Mouse (Mus musculus) liver, postnatal 0 days (tissue): ENCODE data around the gene Zfp12. TPM values are rescaled to one million over a fixed set of nuclear protein-coding genes. Genes with fewer than 3 reads are reported as not detected.
A peak's percentile ranks its signal among the peaks of the same experiment; 100 is the strongest.

ENCODE experiments used
- ATAC-seq: fragments of 200-750 bp; cut with Nextera tagmentation; 2 replicates; pipeline ENCODE4 v1.8.0; 2017; ENCODE audit warnings: mild to moderate bottlenecking, moderate library complexity
- DNase-seq: peaks from one replicate; pipeline ENCODE4 v3.0.0-alpha.2; 2016
- H3K27ac ChIP-seq: fragments of 300-500 bp; sonication (generic); 2 replicates; pipeline ENCODE4 v1.5.1; 2014; ENCODE audit warnings: antibody characterized with exemption, moderate library complexity, mild to moderate bottlenecking, low read depth
- H3K27me3 ChIP-seq: fragments of 300-500 bp; sonication (generic); 2 replicates; pipeline ENCODE4 v1.6.1; 2014; ENCODE audit warnings: low read length, control low read depth, mixed read lengths; ENCODE audit not compliant: insufficient read depth
- H3K36me3 ChIP-seq: fragments of 300-500 bp; sonication (generic); replicated peaks from 2 replicates; pipeline ENCODE4 v1.6.1; 2014; ENCODE audit warnings: mild to moderate bottlenecking, control low read depth, low read length, moderate library complexity, mixed read lengths; ENCODE audit not compliant: insufficient read depth
- H3K4me1 ChIP-seq: fragments of 300-500 bp; sonication (generic); 2 replicates; pipeline ENCODE4 v1.6.1; 2014; ENCODE audit warnings: antibody characterized with exemption, mild to moderate bottlenecking, control low read depth; ENCODE audit not compliant: insufficient read depth
- H3K4me2 ChIP-seq: fragments of 300-500 bp; sonication (generic); 2 replicates; pipeline ENCODE4 v1.6.1; 2014; ENCODE audit warnings: low read depth, mild to moderate bottlenecking, low read length, moderate library complexity, mixed read lengths
- H3K4me3 ChIP-seq: fragments of 300-500 bp; sonication (generic); 2 replicates; pipeline ENCODE4 v1.5.1; 2014; ENCODE audit warnings: low read depth, low read length
- H3K9ac ChIP-seq: fragments of 300-500 bp; sonication (generic); replicated peaks from 2 replicates; pipeline ENCODE4 v1.6.1; 2014; ENCODE audit warnings: mild to moderate bottlenecking, moderate library complexity
- H3K9me3 ChIP-seq: fragments of 300-500 bp; sonication (generic); 2 replicates; pipeline ENCODE4 v1.6.1; 2016; ENCODE audit warnings: mild to moderate bottlenecking, control low read depth, low read length, mixed read lengths
- CTCF ChIP-seq: sonication (generic); IDR thresholded peaks from 2 replicates; pipeline ENCODE4 v1.5.1; 2016; ENCODE audit warnings: antibody characterized with exemption, low read depth
- EP300 ChIP-seq: IDR thresholded peaks from 2 replicates; pipeline ENCODE4 v1.6.1; 2016; ENCODE audit warnings: antibody characterized with exemption, low read depth, mild to moderate bottlenecking
- WGBS: fragments of 180-500 bp; shearing (Covaris S2); extraction: QIAGEN DNeasy Blood & Tissue Kit; methylation state at CpG from one replicate; pipeline ENCODE4 v1.1.7; 2014; ENCODE audit not compliant: insufficient replicate concordance; 5-methylcytosine and 5-hydroxymethylcytosine counted together
- polyA plus RNA-seq: library from polyadenylated mRNA; unstranded; fragments of >200 nt; fragmentation: Nextera tagmentation; extraction: Ambion mirVana; gene quantifications from 2 replicates; pipeline ENCODE4 v1.2.1, GENCODE M21; 2015

The Zfp12 gene
- polyA plus RNA-seq, 1 experiment from 2014 or later = 1.4 TPM

- no peak overlapping the region for H3K4me2 ChIP-seq
- H3K27me3 ChIP-seq = peaks cover 31% of the 10 kb centered on the region
- ATAC-seq (no peak), DNase-seq (no peak)
- no peak overlapping the region for H3K9ac ChIP-seq
- H3K9me3 ChIP-seq = no peaks in the 10 kb centered on the region
- H3K36me3 ChIP-seq = no peaks in the 10 kb centered on the region
- peaks cover 13% of the 10 kb centered on the region for H3K4me1 ChIP-seq
- no peak overlapping the region for H3K27ac ChIP-seq
- H3K4me3 ChIP-seq = no peak overlapping the region
- TF ChIP-seq EP300 (no peak), CTCF (peak; percentile 51)
- 42% methylated on average over 6 of the region's 6 CpGs for WGBS
Measured at GRCm38 (mm10) chr5:143284762-143285161, 49.8 kb downstream of the Zfp12 start.

GRCm38 (mm10) chr5:143287774-143288328, 52.9 kb downstream of the Zfp12 start:
- Histone ChIP-seq H3K27ac (no peak overlapping the region), H3K4me2 (peak overlapping the region; percentile 63), H3K4me1 (peaks cover 13% of the 10 kb centered on the region), H3K4me3 (peak overlapping the region; percentile 25), H3K9me3 (no peaks in the 10 kb centered on the region), H3K36me3 (no peaks in the 10 kb centered on the region), H3K9ac (no peak overlapping the region), H3K27me3 (peaks cover 48% of the 10 kb centered on the region)
- ATAC-seq (0 out of 2 replicates have a peak, but pooled peaks have one; percentile 12), DNase-seq (peak; percentile 24)
- TF ChIP-seq EP300 (no peak), CTCF (no peak)
- 3% methylated on average over 46 of the region's 48 CpGs for WGBS

GRCm38 (mm10) chr5:143288378-143288911, 53.5 kb downstream of the Zfp12 start:
- Histone ChIP-seq H3K4me3 (peak overlapping the region; percentile 25), H3K27me3 (peaks cover 54% of the 10 kb centered on the region), H3K27ac (no peak overlapping the region), H3K9me3 (no peaks in the 10 kb centered on the region), H3K36me3 (no peaks in the 10 kb centered on the region), H3K4me1 (peaks cover 17% of the 10 kb centered on the region), H3K4me2 (peak overlapping the region; percentile 63), H3K9ac (no peak overlapping the region)
- no peak for TF ChIP-seq EP300
- no peak for TF ChIP-seq CTCF
- DNase-seq (no peak), ATAC-seq (no peak)
- 10% methylated on average over 9 of the region's 9 CpGs for WGBS

GRCm38 (mm10) chr5:143289299-143289698, 54.3 kb downstream of the Zfp12 start:
- no peak overlapping the region for H3K27ac ChIP-seq
- ATAC-seq (no peak), DNase-seq (no peak)
- WGBS = 62% methylated on average over 9 of the region's 9 CpGs
- H3K36me3 ChIP-seq = no peaks in the 10 kb centered on the region
- TF ChIP-seq CTCF (no peak), EP300 (no peak)
- no peak overlapping the region for H3K9ac ChIP-seq
- H3K27me3 ChIP-seq = peaks cover 62% of the 10 kb centered on the region
- peaks cover 18% of the 10 kb centered on the region for H3K4me1 ChIP-seq
- no peak overlapping the region for H3K4me3 ChIP-seq
- no peak overlapping the region for H3K4me2 ChIP-seq
- H3K9me3 ChIP-seq = no peaks in the 10 kb centered on the region

- H3K9ac ChIP-seq = no peak overlapping the region; the same call in 1 of the 2 replicates
- H3K4me3 ChIP-seq = peak overlapping the region; percentile 32
- H3K4me1 ChIP-seq = peaks cover 11% of the 10 kb centered on the region
- no peak for DNase-seq
- no peaks in the 10 kb centered on the region for H3K9me3 ChIP-seq
- H3K27ac ChIP-seq = no peak overlapping the region
- peaks cover 56% of the 10 kb centered on the region for H3K27me3 ChIP-seq
- H3K36me3 ChIP-seq = no peaks in the 10 kb centered on the region
- no peak for TF ChIP-seq EP300
- TF ChIP-seq CTCF = no peak
- WGBS = 1% methylated on average over 18 of the region's 19 CpGs
- peak overlapping the region; percentile 55 for H3K4me2 ChIP-seq
- ATAC-seq = no peak
Measured at GRCm38 (mm10) chr5:143292879-143293278, 57.9 kb downstream of the Zfp12 start.

- DNase-seq (no peak), ATAC-seq (no peak)
- Histone ChIP-seq H3K9me3 (no peaks in the 10 kb centered on the region), H3K4me1 (peaks cover 6% of the 10 kb centered on the region; the same call in 1 of the 2 replicates), H3K27me3 (peaks cover 51% of the 10 kb centered on the region), H3K27ac (no peak within 1 kb of the TSS), H3K36me3 (no peaks in the 10 kb centered on the region), H3K4me3 (peak within 1 kb of the TSS; percentile 32), H3K4me2 (peak within 1 kb of the TSS; percentile 55), H3K9ac (peak within 1 kb of the TSS; percentile 16; the same call in 1 of the 2 replicates)
- WGBS = 11% methylated on average over 21 of the region's 38 CpGs
- TF ChIP-seq CTCF = no peak
- no peak for TF ChIP-seq EP300
Measured at GRCm38 (mm10) chr5:143293404-143293803, 58.4 kb downstream of the Zfp12 start, which contains the start of gene Zfp853. Gene Zfp853, minus strand, starts transcription at chr5:143293623.
